Mouse (Mus musculus): ENCODE results near the gene Ccrl2.

DNA sequence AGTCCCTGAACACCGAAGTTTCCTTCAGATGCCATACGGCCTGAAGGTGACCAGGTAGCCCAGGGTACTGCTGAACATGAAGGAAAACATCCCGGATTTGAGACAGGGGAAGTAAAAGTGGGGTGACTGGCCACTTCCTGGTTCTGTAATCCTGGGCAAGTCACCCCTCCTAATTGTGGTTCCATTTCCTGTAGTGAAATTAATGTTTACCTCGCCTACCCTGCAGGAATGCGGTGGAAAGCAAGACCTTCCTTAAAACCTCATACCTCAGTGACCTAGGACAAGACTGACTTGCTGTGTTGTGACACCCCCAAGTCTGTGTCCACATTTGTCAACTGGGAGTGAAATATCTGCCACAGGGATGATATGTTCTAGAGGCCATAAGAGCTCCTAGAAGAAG lies 37.3 kb upstream of the Ccrl2 start:
- TF ChIP-seq HCFC1 (IDR thresholded peaks at IDR 0.05; ENCODE audit: borderline replicate concordance, insufficient read depth, low read length): no peak
- no peak for TF ChIP-seq ZNF384 (IDR thresholded peaks at IDR 0.05; ENCODE audit: low read depth, low read length)
- no peak for TF ChIP-seq MAFK (IDR thresholded peaks at IDR 0.05; ENCODE audit: insufficient read depth, low read depth, low read length)
- TF ChIP-seq CHD2 (IDR thresholded peaks at IDR 0.05; ENCODE audit: low read depth, low read length): no peak

Data from ES-E14 (cell line).